Mouse (Mus musculus): ENCODE data around the gene Avpr2.

The Avpr2 gene

GRCm38 (mm10) chrX:73891551-73892152 is at the start of gene Avpr2:
Gene Avpr2, plus strand, starts transcription at chrX:73892102.
- DNase-seq (ENCODE audit: low read depth, low spot score): no peak

GRCm38 (mm10) chrX:73854326-73855086 is 37.4 kb upstream of the Avpr2 start:
- no peak for DNase-seq (ENCODE audit: low read depth, low spot score)

GRCm38 (mm10) chrX:73855087-73855408 is 36.9 kb upstream of the Avpr2 start:
- DNase-seq (ENCODE audit: low read depth, low spot score): no peak

- no peak for DNase-seq (ENCODE audit: low read depth, low spot score)
These were observed 27.2 kb upstream of the Avpr2 start for GRCm38 (mm10) chrX:73864692-73865091.

GRCm38 (mm10) chrX:73867256-73867655 is 24.6 kb upstream of the Avpr2 start:
- DNase-seq (ENCODE audit: low read depth, low spot score): no peak

GRCm38 (mm10) chrX:73867852-73868251 is 24.1 kb upstream of the Avpr2 start:
- DNase-seq (ENCODE audit: low read depth, low spot score): no peak

GRCm38 (mm10) chrX:73869334-73869733 is 22.6 kb upstream of the Avpr2 start:
- no peak for DNase-seq (ENCODE audit: low read depth, low spot score)

GRCm38 (mm10) chrX:73871474-73871873 is 20.4 kb upstream of the Avpr2 start:
- no peak for DNase-seq (ENCODE audit: low read depth, low spot score)

GRCm38 (mm10) chrX:73871956-73872355 is 19.9 kb upstream of the Avpr2 start:
- DNase-seq (ENCODE audit: low read depth, low spot score): no peak

GRCm38 (mm10) chrX:73875881-73876280 is 16.0 kb upstream of the Avpr2 start:
- DNase-seq (ENCODE audit: low read depth, low spot score): no peak

GRCm38 (mm10) chrX:73877014-73877413 is 14.9 kb upstream of the Avpr2 start:
- DNase-seq (ENCODE audit: low read depth, low spot score): no peak

GRCm38 (mm10) chrX:73880194-73881035 is 11.5 kb upstream of the Avpr2 start:
- no peak for DNase-seq (ENCODE audit: low read depth, low spot score)

GRCm38 (mm10) chrX:73881036-73881427 is 10.9 kb upstream of the Avpr2 start:
- DNase-seq (ENCODE audit: low read depth, low spot score): no peak

GRCm38 (mm10) chrX:73881463-73881862 is 10.4 kb upstream of the Avpr2 start:
- DNase-seq (ENCODE audit: low read depth, low spot score): no peak

- DNase-seq (ENCODE audit: low read depth, low spot score): no peak
These were observed 931 bp downstream of the Avpr2 start for GRCm38 (mm10) chrX:73892833-73893232.

GRCm38 (mm10) chrX:73895719-73896118 is 3.8 kb downstream of the Avpr2 start, which contains the start of gene L1cam:
Gene L1cam, minus strand, starts transcription at chrX:73896105.
- no peak for DNase-seq (ENCODE audit: low read depth, low spot score)

- DNase-seq (ENCODE audit: low read depth, low spot score): no peak
These were observed 6.1 kb downstream of the Avpr2 start for GRCm38 (mm10) chrX:73897959-73898358.

- DNase-seq (ENCODE audit: low read depth, low spot score): no peak
These were observed 18.1 kb downstream of the Avpr2 start for GRCm38 (mm10) chrX:73910049-73910448.

GRCm38 (mm10) chrX:73910451-73910850 is 18.5 kb downstream of the Avpr2 start:
- no peak for DNase-seq (ENCODE audit: low read depth, low spot score)

- no peak for DNase-seq (ENCODE audit: low read depth, low spot score)
These were observed 19.3 kb downstream of the Avpr2 start for GRCm38 (mm10) chrX:73911156-73911555.

- no peak for DNase-seq (ENCODE audit: low read depth, low spot score)
These were observed 19.7 kb downstream of the Avpr2 start for GRCm38 (mm10) chrX:73911588-73911987.
